Mouse (Mus musculus) induced T-regulatory cell, adult 2 months (primary cell): Measurements from ENCODE around the gene Tnni2.
A peak's percentile ranks its signal among the peaks of the same experiment; 100 is the strongest.

Experiments used
- DNase-seq: peaks from one replicate; pipeline ENCODE4 v3.0.0-alpha.2; 2012; ENCODE audit warnings: low read depth

The Tnni2 gene

GRCm38 (mm10) chr7:142460636-142461077, 19.0 kb downstream of the Tnni2 start, which contains the start of gene Lsp1:
Gene Lsp1, plus strand, starts transcription at chr7:142460809.
- peak; percentile 79 for DNase-seq

- DNase-seq = peak; percentile 65
Observed at GRCm38 (mm10) chr7:142461446-142461845, 19.8 kb downstream of the Tnni2 start.

- no peak for DNase-seq
Observed at GRCm38 (mm10) chr7:142462190-142462589, 20.6 kb downstream of the Tnni2 start.

- peak; percentile 67 for DNase-seq
Observed at GRCm38 (mm10) chr7:142462594-142463078, 21.0 kb downstream of the Tnni2 start.

GRCm38 (mm10) chr7:142470171-142470691, 28.6 kb downstream of the Tnni2 start:
- no peak for DNase-seq

- no peak for DNase-seq
Observed at GRCm38 (mm10) chr7:142470808-142471413, 29.3 kb downstream of the Tnni2 start.

- DNase-seq = no peak
Observed at GRCm38 (mm10) chr7:142471414-142471861, 29.8 kb downstream of the Tnni2 start.

- no peak for DNase-seq
Observed at GRCm38 (mm10) chr7:142471884-142472570, 30.4 kb downstream of the Tnni2 start.

GRCm38 (mm10) chr7:142472936-142473335, 31.3 kb downstream of the Tnni2 start:
- no peak for DNase-seq

GRCm38 (mm10) chr7:142473476-142473875, 31.9 kb downstream of the Tnni2 start:
- DNase-seq = no peak

GRCm38 (mm10) chr7:142474799-142475198, 33.2 kb downstream of the Tnni2 start:
- DNase-seq = no peak

GRCm38 (mm10) chr7:142475641-142476040, 34.0 kb downstream of the Tnni2 start:
- DNase-seq = no peak

GRCm38 (mm10) chr7:142476271-142476670, 34.7 kb downstream of the Tnni2 start:
- no peak for DNase-seq

- DNase-seq = no peak
Observed at GRCm38 (mm10) chr7:142476795-142477452, 35.3 kb downstream of the Tnni2 start.

- no peak for DNase-seq
Observed at GRCm38 (mm10) chr7:142478001-142478400, 36.4 kb downstream of the Tnni2 start.

GRCm38 (mm10) chr7:142478574-142478973, 37.0 kb downstream of the Tnni2 start:
- DNase-seq = no peak

GRCm38 (mm10) chr7:142479307-142479706, 37.7 kb downstream of the Tnni2 start:
- no peak for DNase-seq

GRCm38 (mm10) chr7:142479886-142480285, 38.3 kb downstream of the Tnni2 start:
- no peak for DNase-seq

GRCm38 (mm10) chr7:142480661-142481060, 39.1 kb downstream of the Tnni2 start:
- DNase-seq = no peak

GRCm38 (mm10) chr7:142481186-142481567, 39.6 kb downstream of the Tnni2 start:
- DNase-seq = peak; percentile 28

- no peak for DNase-seq
Observed at GRCm38 (mm10) chr7:142481568-142482255, 40.1 kb downstream of the Tnni2 start.

GRCm38 (mm10) chr7:142482256-142482609, 40.6 kb downstream of the Tnni2 start:
- no peak for DNase-seq
